8 mouse cellular contexts compared by ENCODE assay signal in the genomic region with DNA sequence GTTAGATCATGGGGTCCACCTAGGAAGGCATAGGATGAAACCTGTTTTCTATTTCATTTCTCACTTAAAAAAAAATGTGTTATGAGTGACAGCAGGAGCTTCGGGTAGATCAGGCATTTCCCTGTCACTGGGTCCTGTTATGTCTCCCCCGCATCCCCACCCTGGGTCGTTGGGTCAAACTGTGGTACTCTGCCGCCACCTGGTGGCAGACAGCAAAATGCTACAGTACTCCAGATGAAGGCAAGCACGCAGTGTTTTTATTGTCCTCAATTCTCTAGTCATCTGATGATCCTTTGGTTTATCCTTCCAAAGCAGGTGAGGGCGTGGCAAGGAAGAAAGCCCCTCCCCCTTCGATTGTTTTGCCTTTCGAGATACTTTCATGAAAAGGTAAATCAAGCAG.
DNase-seq lines count a peak whose midpoint lies in the region; ATAC-seq and TF ChIP-seq lines count a peak whose summit lies in the region.

No protein-coding gene starts in this region.

- no peak overlapping the region for H3K4me2 ChIP-seq in forebrain, embryonic 11.5 days (ENCODE audit: low read depth, low read length, severe bottlenecking)

- no peak overlapping the region for H3K4me3 ChIP-seq in G1E (ENCODE audit: low read depth, low read length)
- H3K4me3 ChIP-seq in forebrain, embryonic 11.5 days (ENCODE audit: low read depth, low read length), result no peak overlapping the region

- H3K4me1 ChIP-seq in G1E (ENCODE audit: insufficient read depth, low read depth, low read length), result no peaks in the 10 kb centered on the region
- H3K4me1 ChIP-seq in forebrain, embryonic 11.5 days (replicated peaks; ENCODE audit: control insufficient read depth, insufficient read depth, low read length), result peaks cover 10% of the 10 kb centered on the region; the same call in 1 of the 2 replicates

- peaks cover 2% of the 10 kb centered on the region; the same call in 1 of the 2 replicates for H3K27me3 ChIP-seq in G1E (ENCODE audit: insufficient read depth, low read length)
- no peaks in the 10 kb centered on the region for H3K27me3 ChIP-seq in forebrain, embryonic 11.5 days (ENCODE audit: control insufficient read depth, insufficient read depth, low read length)

- peak; percentile 34; the same call in 1 of the 2 replicates for ATAC-seq in G1E (ENCODE audit: extremely low read depth, insufficient number of reproducible peaks, low FRiP score, poor library complexity, severe bottlenecking)
- ATAC-seq in forebrain, embryonic 11.5 days (replicated peaks; ENCODE audit: low FRiP score), result peak; percentile 65
- ATAC-seq in hematopoietic stem cell, adult 5-6 weeks (replicated peaks in 1 of 2; ENCODE audit: insufficient read depth in 1 of 2, low FRiP score in 2 of 2, low TSS enrichment in 1 of 2, low read depth in 1 of 2, poor library complexity in 2 of 2, severe bottlenecking in 2 of 2), result peak; percentile 53 to 77; a peak in 3 of 4 replicates
- peak; percentile 63 for ATAC-seq in megakaryocyte, adult 5-6 weeks (ENCODE audit: poor library complexity, severe bottlenecking)
- no peak for ATAC-seq in monocyte, adult 5-6 weeks (replicated peaks; ENCODE audit: insufficient number of reproducible peaks, low FRiP score, low TSS enrichment, poor library complexity, severe bottlenecking)

- H3K9ac ChIP-seq in forebrain, embryonic 11.5 days (ENCODE audit: low read length), result no peak overlapping the region

- H3K9me3 ChIP-seq in G1E (replicated peaks), result no peaks in the 10 kb centered on the region
- no peaks in the 10 kb centered on the region for H3K9me3 ChIP-seq in forebrain, embryonic 11.5 days (ENCODE audit: control insufficient read depth, low read length)

- no peaks in the 10 kb centered on the region for H3K36me3 ChIP-seq in G1E (replicated peaks)
- no peaks in the 10 kb centered on the region for H3K36me3 ChIP-seq in forebrain, embryonic 11.5 days (ENCODE audit: control insufficient read depth, insufficient read depth, low read length)

- peak; percentile 53 for DNase-seq in G1E (ENCODE audit: low spot score)
- DNase-seq in brain, adult 2 months (ENCODE audit: low read depth, low spot score), result peak; percentile 87
- peak; percentile 87 for DNase-seq in forebrain, embryonic 11.5 days (ENCODE audit: low spot score)
- peak; percentile 86 to 87 for DNase-seq in layer of hippocampus, postnatal 10 days (ENCODE audit: low spot score in 2 of 2)
- DNase-seq in right cerebral cortex, postnatal 4 days, result peak; percentile 82

- no peak overlapping the region for H3K27ac ChIP-seq in forebrain, embryonic 11.5 days (ENCODE audit: low read depth, low read length)

- TF ChIP-seq CTCF in G1E (IDR thresholded peaks at IDR 0.05; ENCODE audit: low read depth, low read length), result peak; percentile 86

- WGBS in forebrain, embryonic 11.5 days, result 2% methylated on average over 8 of the region's 8 CpGs
